Mouse (Mus musculus): Measurements from ENCODE around the gene Ap1s1.

- TF ChIP-seq CTCF (IDR thresholded peaks at IDR 0.05; ENCODE audit: low read depth, low read length) = no peak
- no peak for TF ChIP-seq EP300 (IDR thresholded peaks at IDR 0.05; ENCODE audit: insufficient read depth, low read depth, low read length)
These were observed 29.8 kb upstream of the Ap1s1 start for GRCm38 (mm10) chr5:137075726-137076125.
